Mouse (Mus musculus) layer of hippocampus, adult 11-12 months (tissue): ENCODE data around the gene Mtch2.
A peak's percentile ranks its signal among the peaks of the same experiment; 100 is the strongest.
"Not testable (repeated sequence)": the region's sequence is repeated elsewhere in the genome, so short reads cannot be mapped to it uniquely, and the experiment has no call there.

Experiments
- DNase-seq: peaks from one replicate; pipeline ENCODE4 v3.0.0; 2022; ENCODE audit warnings: low spot score

The Mtch2 gene

DNA sequence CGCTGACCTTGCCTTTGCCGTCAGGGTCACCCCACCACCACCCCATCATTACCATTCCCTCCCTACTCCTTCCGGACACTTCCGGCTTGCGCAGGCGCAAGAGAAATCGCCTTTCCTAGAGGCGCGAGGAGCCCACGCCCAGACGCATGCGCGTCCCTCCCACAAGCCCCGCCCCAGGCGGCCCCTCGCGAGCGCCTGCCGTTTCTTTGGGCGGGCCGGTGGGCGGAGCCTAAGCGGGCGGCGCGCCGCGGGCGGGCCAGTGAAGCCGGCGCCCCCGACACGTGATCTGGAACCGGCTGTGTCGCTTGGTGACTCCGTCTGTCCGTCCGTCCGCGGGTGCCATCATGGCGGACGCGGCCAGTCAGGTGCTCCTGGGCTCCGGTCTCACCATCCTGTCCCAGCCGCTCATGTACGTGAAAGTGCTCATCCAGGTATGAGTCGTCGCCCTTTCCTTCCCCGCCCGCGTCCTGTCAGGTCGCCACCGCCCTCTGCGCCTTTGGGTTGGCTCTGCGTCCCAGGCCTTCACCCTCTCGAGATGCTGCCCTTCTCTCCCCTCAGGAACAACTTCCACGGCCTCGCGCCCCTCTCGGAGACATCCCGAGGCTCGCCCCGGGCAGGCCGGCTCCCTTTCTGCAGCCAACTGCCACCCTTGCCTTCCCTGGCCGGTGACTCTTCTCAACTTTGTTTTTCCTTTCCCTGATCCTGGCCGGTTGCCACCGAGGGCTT, at the start of gene Mtch2:
Mtch2 (plus strand) TSS at position 201 of the 726 bp plus-strand sequence.
- peak; percentile 98 for DNase-seq

DNA sequence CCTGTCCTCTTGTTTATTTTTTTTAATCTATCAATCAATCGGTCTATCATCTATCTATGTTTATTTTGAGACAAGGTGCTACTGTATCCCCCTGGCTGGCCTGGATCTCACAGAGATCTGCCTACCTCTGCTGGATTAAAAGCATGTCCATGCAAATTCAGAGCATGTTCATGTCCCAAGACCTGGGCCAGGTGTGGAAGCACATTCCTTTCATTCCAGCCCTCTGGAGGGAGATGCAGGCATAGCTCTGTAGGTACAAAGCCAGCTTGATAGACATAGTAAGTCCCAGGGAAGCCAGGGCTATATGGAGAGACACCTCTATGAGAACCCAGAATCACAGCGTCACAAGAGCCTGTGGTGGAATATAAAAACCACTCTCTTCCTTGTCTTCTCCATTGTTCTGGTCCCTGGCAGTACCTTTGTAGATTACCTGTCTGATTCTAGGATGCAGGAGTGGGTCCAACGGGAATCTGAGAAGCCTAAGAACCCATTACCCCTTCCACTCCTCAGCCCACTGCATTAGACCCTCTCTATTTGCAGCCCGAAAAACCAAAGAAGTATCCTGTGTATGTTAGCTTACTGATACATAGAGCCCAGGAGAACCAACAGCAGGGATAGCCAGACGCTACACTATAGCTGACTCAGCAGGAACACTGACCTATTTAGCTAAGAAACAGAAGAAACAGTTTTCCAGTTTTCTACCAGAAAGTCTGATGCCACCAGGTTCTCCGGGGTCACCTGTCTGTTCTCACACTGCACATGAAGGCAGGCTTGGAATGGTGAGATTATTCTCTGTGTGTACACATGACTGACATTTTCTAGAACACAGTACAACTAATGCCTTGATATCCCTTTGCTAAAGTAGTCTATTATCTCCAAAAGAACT, 38.5 kb upstream of the Mtch2 start:
- DNase-seq = no peak

DNA sequence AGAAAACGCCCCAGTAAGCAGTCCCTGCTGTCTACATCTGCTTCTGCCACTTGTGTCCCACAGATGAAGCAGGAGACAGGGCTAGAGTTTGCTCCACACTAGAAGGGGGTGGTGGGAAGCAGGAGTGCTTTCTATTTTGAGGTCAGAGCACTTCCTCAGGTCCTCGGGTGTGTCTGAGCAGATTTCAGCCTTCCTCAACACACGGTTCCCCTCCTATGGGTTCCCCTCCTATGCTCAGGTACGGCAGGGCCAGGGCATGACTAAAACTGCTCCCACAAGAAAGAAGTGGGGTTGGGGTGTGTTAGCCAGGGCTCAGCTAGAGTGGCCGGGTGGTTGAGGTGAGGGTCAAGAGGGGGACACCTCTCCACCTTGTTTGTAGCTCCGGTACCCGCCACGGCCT, 36.2 kb upstream of the Mtch2 start:
- no peak for DNase-seq

DNA sequence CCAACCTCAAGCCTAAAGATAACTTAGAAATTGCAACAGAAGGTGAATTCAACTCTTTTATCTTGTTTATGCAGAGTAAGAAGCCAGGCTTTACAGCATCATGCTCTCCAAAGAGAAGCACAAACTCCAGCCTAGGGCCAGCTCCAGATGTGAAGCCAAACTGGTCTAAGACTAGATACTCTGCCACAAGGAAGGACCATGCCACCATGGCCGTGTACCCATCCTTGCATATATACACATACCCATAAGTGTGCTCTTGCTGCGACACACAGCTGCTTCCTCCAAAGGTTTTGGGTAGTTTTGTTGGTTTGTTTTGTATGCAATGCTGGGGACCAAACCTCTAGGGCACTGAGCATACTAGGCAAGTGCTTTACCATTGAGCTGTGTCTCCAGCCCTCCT, 31.7 kb upstream of the Mtch2 start:
- no peak for DNase-seq

DNA sequence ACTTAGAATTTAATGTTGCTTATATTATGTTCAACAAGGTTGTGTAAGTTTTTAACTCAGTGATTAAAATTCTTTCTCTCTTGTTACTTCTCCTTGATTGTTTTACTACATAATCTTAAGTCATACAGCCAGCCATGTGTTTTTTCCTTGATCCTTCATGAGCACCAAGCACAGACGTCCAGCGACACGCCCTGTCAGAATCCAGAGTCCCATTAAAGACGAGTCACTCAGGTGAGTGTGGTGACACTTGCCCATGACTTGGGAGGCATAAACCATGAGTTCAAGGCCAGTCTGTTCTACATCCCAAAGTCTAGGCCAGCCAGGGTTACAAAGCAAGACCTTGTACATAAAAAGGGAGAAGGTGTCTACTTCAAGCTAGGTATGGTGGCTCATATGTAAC, 30.8 kb upstream of the Mtch2 start:
- DNase-seq = no peak

DNA sequence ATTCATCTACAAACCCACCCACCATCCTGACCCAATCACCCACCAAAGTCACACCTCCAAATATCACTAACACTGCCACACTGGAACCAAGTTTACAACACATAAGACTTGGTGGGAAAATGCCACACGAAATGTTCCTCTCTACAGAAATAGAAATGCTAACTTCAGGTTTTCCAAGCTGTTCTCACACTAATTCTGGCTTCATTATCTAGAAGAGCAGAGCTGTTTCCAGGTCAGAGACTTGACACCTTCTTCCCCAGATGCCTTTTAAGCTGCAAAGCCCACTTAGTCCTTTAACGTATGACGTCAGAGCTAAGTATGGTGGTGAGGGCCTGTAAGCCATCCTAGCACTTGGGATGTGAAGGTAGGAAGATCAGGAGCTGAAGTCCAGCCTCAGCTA, 28.2 kb upstream of the Mtch2 start:
- DNase-seq = no peak

DNA sequence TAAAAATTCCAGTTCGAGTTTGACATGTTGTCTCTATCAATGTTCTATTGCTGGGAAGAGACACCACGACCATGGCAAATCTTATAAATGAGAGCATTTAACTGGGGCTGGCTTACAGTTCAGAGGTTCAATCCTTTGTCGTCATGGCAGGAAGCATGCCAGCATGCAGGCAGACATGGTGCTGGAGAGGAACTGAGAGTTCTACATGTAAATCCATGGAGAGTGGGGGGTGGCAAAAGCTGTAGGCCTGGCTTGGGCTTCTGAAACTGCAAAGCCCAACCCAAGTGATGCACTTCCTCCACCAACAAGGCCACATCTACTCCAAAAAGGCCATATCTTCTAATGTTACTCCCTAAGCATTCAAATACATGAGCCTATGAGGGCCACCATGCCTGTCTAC, 26.1 kb upstream of the Mtch2 start:
- no peak for DNase-seq

DNA sequence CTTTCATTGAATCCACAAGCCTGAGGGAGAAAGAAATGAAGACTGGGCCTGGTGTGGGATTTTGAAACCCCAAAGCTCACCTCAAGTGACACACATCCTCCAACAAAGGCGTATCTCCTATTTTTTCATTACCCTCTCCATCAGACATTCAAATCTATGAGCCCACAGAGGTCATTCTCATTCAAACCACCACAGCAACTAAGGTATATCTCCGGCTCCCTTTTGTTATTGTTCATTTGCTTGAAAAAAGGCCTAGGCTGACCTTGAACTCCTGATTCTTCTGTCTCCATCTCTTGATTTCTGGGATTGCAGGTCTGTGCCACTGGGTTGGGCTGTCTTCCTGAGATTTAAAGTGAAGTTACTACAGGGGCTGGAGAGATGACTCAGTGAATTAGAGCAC, 24.0 kb upstream of the Mtch2 start:
- no peak for DNase-seq

DNA sequence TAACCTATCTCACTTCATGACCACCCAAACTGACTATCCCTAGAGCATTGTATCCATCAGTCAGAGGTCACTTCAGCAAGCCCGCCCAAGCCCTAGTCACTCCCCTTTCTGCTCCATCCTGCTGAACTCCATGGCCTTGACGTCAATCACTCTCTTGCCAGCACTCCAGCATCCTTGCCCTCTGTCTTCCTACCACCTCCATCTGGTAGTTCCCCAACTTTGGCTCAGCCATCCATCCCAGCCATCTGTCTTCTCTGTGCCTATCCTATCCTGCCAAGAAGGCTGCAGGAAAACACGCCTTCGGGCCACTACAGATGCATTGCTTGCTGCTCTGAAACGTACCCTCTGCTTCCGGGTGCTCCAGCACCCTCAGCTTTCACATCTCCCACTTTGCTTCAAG, 23.2 kb upstream of the Mtch2 start:
- peak; percentile 65 for DNase-seq

DNA sequence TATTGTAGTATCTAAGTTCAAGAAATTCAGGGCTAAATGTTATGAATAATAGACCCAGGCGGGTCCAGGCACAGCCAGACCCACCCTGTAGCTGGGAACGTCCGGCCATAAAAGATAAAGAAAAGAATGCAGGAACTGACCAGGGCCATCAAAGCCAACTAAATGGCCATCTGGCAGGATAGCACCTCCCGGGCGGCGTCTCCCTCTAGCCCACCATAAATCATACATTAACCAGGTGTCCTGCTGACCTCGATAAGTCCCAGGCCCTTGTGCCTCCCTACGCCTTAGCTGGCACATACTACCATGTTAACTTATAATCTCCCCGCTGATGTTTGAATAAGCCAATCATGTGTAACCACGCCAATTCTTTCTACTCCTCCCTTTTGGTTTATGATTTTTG, 22.4 kb upstream of the Mtch2 start:
- DNase-seq = not testable (repeated sequence)

DNA sequence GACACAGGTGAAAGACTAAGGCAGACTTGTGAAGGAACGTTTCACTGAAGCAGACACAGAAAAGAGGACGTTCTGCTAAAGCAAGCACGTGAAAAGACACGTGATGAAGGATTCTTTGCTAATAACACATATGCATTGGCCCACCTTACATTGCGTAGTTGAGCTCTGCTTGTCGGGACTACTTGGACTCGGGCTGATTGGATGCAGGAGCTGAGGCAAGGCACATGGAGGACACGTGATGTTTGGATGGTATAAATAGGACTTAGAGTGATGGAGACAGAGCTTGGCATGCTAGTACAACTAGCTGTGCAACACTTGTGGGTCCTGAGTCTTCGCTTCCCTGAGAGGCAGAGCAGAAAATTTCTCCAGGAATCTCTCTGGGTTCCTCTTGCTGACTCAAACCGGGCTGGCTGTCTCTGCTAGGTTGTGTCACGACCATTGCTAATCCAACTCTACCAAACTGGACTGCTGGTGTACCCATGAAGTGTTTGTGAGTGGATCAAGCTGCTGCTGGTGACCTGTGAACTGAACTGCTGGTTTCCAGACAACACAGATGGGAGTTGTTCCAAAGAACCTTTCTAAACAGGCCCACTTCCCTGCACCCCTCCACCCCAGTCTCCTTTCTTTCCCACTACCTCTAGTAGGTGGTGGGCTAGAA, 21.3 kb upstream of the Mtch2 start:
- no peak for DNase-seq

DNA sequence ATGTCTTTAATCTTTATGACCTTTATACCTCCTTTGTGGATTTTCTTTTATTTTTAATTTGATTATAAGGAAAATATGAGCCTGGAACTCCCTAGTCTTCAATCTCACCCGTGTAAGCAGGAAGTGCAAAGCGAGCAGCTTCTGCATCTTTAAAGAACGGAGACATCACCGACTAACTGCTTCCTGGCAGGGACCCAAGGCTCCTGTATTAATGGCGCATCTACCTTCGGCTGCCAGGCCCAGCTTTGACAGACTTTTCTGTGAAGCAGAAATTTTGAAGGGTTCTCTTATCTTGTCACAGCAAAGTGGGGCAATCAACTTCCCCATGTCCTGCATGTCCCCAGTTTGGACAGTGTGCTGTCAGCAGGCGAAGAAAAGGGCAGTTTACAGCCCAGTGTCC, 18.2 kb upstream of the Mtch2 start:
- DNase-seq = no peak

DNA sequence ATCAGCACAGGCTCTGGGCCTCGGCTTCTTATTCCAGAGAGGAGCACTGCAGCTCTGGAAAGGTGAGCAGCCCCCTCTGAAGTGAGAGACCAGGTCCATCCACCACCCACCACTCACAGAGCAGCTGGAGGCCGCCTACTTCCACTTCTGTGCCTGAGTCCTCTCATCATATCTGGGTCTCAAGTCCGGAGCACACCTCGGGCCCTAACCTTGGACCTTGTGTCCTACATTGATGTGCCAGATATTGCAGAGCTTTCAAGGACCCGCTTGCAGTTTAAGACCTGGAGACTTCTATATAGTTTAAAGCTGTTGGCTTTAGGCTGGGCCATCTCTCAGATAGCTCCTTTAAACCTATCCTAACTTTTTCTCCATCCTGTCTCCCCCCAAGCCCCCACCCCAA, 13.5 kb upstream of the Mtch2 start:
- DNase-seq = no peak

DNA sequence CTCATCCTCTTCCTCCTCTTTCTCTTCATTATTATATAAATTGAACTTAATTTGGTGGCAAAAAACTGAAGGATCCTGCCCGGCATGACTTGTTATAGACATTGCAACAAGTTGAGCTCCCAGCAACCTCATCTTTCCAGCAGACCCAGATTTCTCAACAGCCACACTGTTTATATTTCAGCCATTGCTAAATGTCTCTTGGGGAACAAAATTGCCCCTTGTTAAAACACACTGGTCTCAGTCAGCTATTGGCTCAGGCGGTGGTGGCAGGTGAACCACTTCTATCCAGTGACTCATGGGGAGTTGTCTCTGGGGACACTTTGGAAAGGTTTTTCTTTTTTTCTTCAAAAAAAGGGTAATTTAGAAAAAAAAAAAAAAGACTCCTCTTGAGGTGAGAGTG, 8.3 kb upstream of the Mtch2 start:
- DNase-seq = no peak

DNA sequence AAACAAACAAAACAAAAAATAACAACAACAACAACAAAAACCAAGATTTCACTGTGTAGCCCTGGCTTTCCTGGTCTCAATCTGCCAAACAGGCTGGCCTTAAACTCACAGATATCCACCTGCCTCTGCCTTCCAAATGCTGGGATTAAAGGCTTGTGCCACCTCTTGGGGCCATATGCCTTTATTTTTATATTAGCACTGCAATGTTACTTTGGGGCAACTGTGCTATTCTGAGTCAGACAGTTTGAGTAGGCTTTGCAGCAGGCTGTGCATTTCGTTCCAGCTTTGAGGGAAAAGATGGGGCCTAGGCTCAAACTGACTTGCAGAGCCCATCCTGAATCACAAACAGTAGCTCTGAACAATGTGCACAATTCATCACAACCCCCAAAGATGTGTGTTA, 3.3 kb upstream of the Mtch2 start:
- DNase-seq = peak; percentile 38

DNA sequence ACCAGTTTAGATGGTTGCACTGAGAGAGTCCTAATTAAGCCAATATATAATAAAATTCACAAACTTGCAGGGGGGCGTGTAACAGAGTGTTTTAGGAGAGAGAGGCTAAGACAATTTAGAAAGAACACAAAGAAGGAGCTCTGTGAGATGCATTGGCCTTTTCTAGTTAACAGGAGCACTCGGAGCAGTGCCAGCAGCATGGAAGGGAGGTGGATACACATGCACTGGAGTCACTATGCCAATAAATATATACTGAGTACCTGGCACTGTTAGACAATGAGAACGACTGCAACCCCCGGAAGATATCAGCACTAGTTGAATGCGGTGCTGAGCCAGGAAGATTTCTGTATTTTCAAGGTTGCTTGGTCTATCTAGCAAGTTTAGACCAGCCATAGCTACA, 2.7 kb upstream of the Mtch2 start:
- DNase-seq = no peak

DNA sequence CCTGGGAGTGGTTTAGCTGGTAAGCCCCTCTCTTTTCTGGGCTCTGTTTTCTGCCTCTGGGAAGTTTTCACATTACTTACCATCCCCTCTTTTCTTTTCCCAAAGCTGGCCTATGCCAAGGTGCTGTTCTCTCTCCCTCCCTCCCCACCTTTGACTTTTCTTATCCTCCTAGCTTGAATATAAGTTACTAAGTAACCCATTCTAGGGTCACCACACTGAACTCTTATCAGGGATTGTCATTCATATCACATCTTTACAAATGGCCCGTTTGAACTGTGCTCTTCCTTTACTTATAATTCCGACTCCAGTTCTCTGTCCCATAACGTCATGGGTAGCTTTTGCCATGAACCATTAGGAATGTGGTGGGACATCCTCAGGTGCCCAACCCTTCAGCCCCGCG, 1.7 kb upstream of the Mtch2 start:
- no peak for DNase-seq

DNA sequence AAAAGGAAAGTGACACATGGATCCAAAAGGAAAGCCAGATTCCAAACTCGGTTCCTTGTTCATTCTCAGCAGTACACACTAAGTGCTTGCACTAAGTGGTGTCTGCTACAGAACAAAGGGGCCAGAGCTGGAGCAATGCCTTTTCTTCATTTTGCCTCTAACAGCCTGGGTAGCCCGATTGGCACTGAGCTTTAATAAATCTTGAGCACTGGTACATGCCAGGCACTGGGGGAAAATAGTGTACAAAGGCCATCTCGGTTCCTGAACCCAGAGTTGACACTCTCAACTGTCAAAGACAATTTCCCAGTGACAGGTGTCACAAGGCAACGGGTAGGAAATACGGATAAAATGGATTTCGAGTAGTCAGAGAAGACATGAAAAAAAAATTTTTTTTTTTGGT, 784 bp upstream of the Mtch2 start:
- DNase-seq = no peak

DNA sequence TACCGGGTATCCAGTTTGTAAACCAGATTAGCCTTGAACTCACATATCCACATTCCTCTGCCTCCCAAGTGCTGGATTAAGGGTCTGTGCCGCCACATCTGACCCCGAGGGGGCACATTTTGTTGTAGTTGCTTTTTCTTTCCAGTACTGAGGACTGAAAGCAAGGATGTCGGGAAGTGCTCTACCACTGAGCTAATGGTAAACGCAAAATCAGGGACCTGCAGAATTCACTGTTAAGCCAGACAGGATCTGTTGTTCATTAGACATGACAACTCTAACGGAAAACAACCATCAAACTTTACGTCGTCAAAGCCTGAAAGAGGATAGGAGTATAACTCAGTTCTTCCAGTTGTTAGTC, 379 bp upstream of the Mtch2 start:
- no peak for DNase-seq

DNA sequence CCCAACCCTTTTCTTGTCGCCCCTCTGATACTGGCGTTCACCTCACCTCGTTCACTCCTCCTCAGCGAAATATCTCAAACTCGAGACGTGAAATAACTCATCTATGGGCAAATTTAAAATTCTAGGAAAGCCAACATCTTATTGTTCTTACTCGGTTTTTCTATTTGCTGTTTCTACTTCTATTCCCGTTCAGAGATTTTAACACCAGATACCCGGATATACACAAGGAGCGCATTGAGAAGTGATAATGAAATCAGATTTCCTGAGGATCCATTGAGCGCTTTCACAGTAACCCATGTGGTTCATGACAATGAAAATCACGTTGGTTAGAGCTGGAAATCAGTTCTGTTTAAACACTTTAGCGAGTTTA, 711 bp downstream of the Mtch2 start:
- no peak for DNase-seq

DNA sequence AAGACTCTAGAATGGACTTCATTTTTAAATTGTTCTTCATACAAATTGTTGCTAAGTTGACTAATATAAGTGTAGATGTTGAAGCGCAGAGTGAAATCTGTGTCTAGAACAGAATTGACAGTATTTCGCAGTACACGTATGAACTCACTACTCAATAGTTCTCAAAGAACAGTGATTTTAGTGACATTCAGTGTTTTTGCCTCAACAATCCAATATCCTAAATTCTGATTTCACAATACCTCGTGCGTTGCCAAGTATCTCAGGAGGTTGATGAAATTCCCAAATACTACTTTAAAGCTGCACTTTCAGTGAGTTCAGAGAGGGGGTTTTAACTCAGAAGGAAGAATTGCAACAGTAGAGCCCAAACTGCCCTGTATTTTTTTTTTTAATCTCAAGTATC, 1.4 kb downstream of the Mtch2 start:
- DNase-seq = no peak

DNA sequence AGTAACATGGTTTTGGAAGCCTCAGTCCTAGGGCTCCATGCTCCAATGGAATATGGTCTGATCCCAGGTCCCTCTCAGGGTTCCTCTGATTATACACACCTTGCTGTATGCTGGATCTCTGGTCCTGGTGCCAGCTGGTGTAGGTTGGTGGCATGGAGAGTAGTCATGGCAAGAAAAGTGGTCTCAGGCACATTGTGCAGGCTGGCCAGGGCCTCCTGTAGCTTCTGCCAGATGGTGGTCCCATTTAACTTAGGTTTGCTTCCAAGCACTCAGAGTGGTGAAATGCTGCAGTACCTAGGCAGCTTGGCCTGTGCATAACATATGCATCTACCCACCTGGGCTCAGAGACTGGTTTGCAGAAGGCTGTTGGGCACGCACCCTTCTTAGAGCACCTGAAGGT, 3.4 kb downstream of the Mtch2 start:
- no peak for DNase-seq

DNA sequence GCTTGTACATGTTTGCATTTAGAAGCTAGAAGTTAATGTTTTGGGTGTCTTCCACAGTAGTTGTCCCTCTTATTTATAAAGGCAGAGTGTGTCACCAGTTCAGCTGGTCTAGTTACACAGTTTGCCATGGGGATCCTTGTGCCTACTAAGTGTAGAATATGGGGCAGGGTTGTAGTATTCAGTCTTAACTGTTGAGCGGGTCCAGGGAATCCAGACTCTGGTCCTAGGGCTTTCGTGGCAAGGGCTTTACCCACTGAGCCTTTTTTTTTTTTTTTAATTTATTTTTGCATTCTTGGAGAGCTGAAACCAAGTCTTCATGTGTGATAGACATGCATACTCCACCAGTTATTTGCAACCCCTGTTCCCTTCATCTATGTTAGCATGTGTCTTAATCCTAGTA, 14.5 kb downstream of the Mtch2 start:
- DNase-seq = no peak
